Mouse (Mus musculus) midbrain, postnatal 0 days (tissue): ENCODE results near the gene Gja5. TPM values are rescaled to one million over a fixed set of nuclear protein-coding genes. Genes with fewer than 3 reads are reported as not detected.

Experiments used
- ATAC-seq: fragments of 200-750 bp; cut with Nextera tagmentation; 2 replicates; pipeline ENCODE4 v1.8.0; 2017; ENCODE audit warnings: moderate number of reproducible peaks, mild to moderate bottlenecking, moderate TSS enrichment, moderate library complexity; ENCODE audit not compliant: low FRiP score
- DNase-seq: peaks from one replicate; pipeline ENCODE4 v3.0.0-alpha.2; 2015; ENCODE audit warnings: low spot score
- H3K27ac ChIP-seq: fragments of 300-500 bp; sonication (generic); 2 replicates; pipeline ENCODE4 v1.5.1; 2014; ENCODE audit warnings: low read depth, mild to moderate bottlenecking, low read length, mixed read lengths
- H3K27me3 ChIP-seq: fragments of 300-500 bp; sonication (generic); 2 replicates; pipeline ENCODE4 v1.6.1; 2014; ENCODE audit warnings: low read length, control low read depth, mixed read lengths; ENCODE audit not compliant: insufficient read depth
- H3K36me3 ChIP-seq: fragments of 300-500 bp; sonication (generic); 2 replicates; pipeline ENCODE4 v1.6.1; 2014; ENCODE audit warnings: low read length, control low read depth, mixed read lengths; ENCODE audit not compliant: insufficient read depth
- H3K4me1 ChIP-seq: fragments of 300-500 bp; sonication (generic); 2 replicates; pipeline ENCODE4 v1.6.1; 2014; ENCODE audit warnings: mild to moderate bottlenecking, control low read depth, antibody characterized with exemption, low read length, mixed read lengths; ENCODE audit not compliant: insufficient read depth
- H3K4me2 ChIP-seq: fragments of 300-500 bp; sonication (generic); 2 replicates; pipeline ENCODE4 v1.6.1; 2014; ENCODE audit warnings: low read depth, mild to moderate bottlenecking, low read length, mixed read lengths; ENCODE audit not compliant: poor library complexity, severe bottlenecking
- H3K4me3 ChIP-seq: fragments of 300-500 bp; sonication (generic); 2 replicates; pipeline ENCODE4 v1.5.1; 2014; ENCODE audit warnings: low read depth, mild to moderate bottlenecking, low read length, moderate library complexity
- H3K9ac ChIP-seq: fragments of 300-500 bp; sonication (generic); replicated peaks from 2 replicates; pipeline ENCODE4 v1.6.1; 2014; ENCODE audit warnings: mild to moderate bottlenecking, low read length, moderate library complexity, mixed read lengths; ENCODE audit not compliant: poor library complexity, severe bottlenecking
- H3K9me3 ChIP-seq: fragments of 300-500 bp; sonication (generic); 2 replicates; pipeline ENCODE4 v1.6.1; 2016; ENCODE audit warnings: low read length, control low read depth
- CTCF ChIP-seq: IDR thresholded peaks from 2 replicates; pipeline ENCODE4 v1.5.1; 2016; ENCODE audit warnings: antibody characterized with exemption, mild to moderate bottlenecking
- WGBS: fragments of 180-500 bp; shearing (Covaris S2); extraction: QIAGEN DNeasy Blood & Tissue Kit; methylation state at CpG from one replicate; pipeline ENCODE4 v1.1.7; 2014; 5-methylcytosine and 5-hydroxymethylcytosine counted together
- polyA plus RNA-seq: library from polyadenylated mRNA; unstranded; fragments of >200 nt; fragmentation: Nextera tagmentation; extraction: Ambion mirVana; gene quantifications from 2 replicates; pipeline ENCODE4 v1.2.1, GENCODE M21; 2015
- total RNA-seq: library from RNA; depleted of rRNA; stranded (reverse); fragments of >200 nt; gene quantifications from 2 replicates; pipeline ENCODE4 v1.2.3, GENCODE M21; 2014

Gja5 gene
- total and polyA plus RNA-seq, 2 experiments from 2014 or later: 0.88 to 0.93 TPM

- TF ChIP-seq CTCF: no peak
- Histone ChIP-seq H3K4me2 (no peak overlapping the region), H3K4me3 (no peak overlapping the region), H3K4me1 (no peaks in the 10 kb centered on the region), H3K27me3 (no peaks in the 10 kb centered on the region), H3K9ac (no peak overlapping the region), H3K9me3 (no peaks in the 10 kb centered on the region), H3K36me3 (peaks cover 45% of the 10 kb centered on the region), H3K27ac (no peak overlapping the region)
- WGBS: 83% methylated on average over 6 of the region's 6 CpGs
- no peak for ATAC-seq
- no peak for DNase-seq
Observed at GRCm38 (mm10) chr3:96881557-96881956, 22.9 kb upstream of the Gja5 start.

GRCm38 (mm10) chr3:96882061-96882849, 22.2 kb upstream of the Gja5 start:
- H3K4me1 ChIP-seq: no peaks in the 10 kb centered on the region
- WGBS: 93% methylated on average over 14 of the region's 14 CpGs

GRCm38 (mm10) chr3:96883690-96884089, 20.8 kb upstream of the Gja5 start:
- TF ChIP-seq CTCF: no peak
- Histone ChIP-seq H3K9me3 (no peaks in the 10 kb centered on the region), H3K27ac (no peak overlapping the region), H3K36me3 (peaks cover 40% of the 10 kb centered on the region), H3K9ac (no peak overlapping the region), H3K27me3 (no peaks in the 10 kb centered on the region), H3K4me3 (no peak overlapping the region), H3K4me2 (no peak overlapping the region), H3K4me1 (no peaks in the 10 kb centered on the region)
- ATAC-seq: no peak
- no peak for DNase-seq
- 96% methylated on average over 7 of the region's 7 CpGs for WGBS

More at GRCm38 (mm10) chr3:96882061-96882849, 22.2 kb upstream of the Gja5 start:
- Histone ChIP-seq H3K27me3 (no peaks in the 10 kb centered on the region), H3K4me2 (no peak overlapping the region), H3K36me3 (peaks cover 44% of the 10 kb centered on the region), H3K9ac (no peak overlapping the region), H3K9me3 (no peaks in the 10 kb centered on the region), H3K4me3 (no peak overlapping the region), H3K27ac (no peak overlapping the region)
- DNase-seq (no peak), ATAC-seq (no peak)
- TF ChIP-seq CTCF: no peak

GRCm38 (mm10) chr3:96902336-96902999, 2.0 kb upstream of the Gja5 start:
- H3K4me1 ChIP-seq: no peaks in the 10 kb centered on the region
- ATAC-seq: no peak
- H3K9me3 ChIP-seq: no peaks in the 10 kb centered on the region
- H3K4me3 ChIP-seq: no peak overlapping the region
- H3K27me3 ChIP-seq: no peaks in the 10 kb centered on the region
- no peak for TF ChIP-seq CTCF
- peaks cover 5% of the 10 kb centered on the region for H3K36me3 ChIP-seq
- no peak overlapping the region for H3K4me2 ChIP-seq
- no peak overlapping the region for H3K27ac ChIP-seq
- H3K9ac ChIP-seq: no peak overlapping the region
- no peak for DNase-seq
- 90% methylated on average over 4 of the region's 4 CpGs for WGBS

- Histone ChIP-seq H3K36me3 (no peaks in the 10 kb centered on the region), H3K4me2 (peak within 1 kb of the TSS; percentile 67), H3K9me3 (no peaks in the 10 kb centered on the region), H3K4me1 (no peaks in the 10 kb centered on the region), H3K9ac (peak within 1 kb of the TSS; percentile 93), H3K27ac (peak within 1 kb of the TSS; percentile 72), H3K4me3 (peak within 1 kb of the TSS; percentile 76), H3K27me3 (peaks cover 5% of the 10 kb centered on the region; the same call in 1 of the 2 replicates)
- DNase-seq (peak; percentile 95), ATAC-seq (peak; percentile 96)
- WGBS: under 1% methylated on average over 40 of the region's 40 CpGs
- TF ChIP-seq CTCF: no peak
Observed at GRCm38 (mm10) chr3:96904851-96905541, 503 bp downstream of the Gja5 start, which contains the start of gene Gpr89. Gene Gpr89 (minus strand): TSS chr3:96905346.
